ENCODE assay signal across 8 mouse cellular contexts in the genomic region with DNA sequence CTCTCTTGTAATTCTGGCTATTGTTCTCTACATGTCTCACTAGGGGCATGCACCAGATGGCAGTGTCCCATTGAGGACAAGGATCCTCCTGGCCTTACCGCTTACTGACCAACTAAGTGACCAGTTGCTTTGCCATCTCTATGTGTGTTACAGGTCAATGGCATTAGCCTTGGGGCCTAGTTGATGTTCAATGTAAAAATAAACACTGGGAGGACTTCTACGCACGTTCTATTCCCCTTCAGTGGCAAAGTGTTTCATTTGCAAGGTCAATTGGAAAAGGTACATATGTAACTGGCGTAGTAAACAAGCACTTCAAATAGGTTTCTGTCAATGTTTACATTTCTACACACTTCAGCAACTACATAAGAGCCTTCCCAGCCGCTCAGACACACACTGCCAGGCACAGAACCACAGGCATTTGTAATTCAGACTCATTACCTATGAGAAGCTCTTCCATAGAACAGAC.
DNase-seq lines count a peak whose midpoint lies in the region; ATAC-seq and TF ChIP-seq lines count a peak whose summit lies in the region.
"Had no signal": no experiment of that assay in that cellular context is flagged by ENCODE, and none has a peak within 500 bp of the region (broad histone marks: within the 10 kb centered on the region; RNA-seq: fewer than 3 reads in every experiment).

No protein-coding gene starts in this region.

- H3K9me3 ChIP-seq in liver, embryonic 14.5 days (ENCODE audit: control insufficient read depth, low read length): no peaks in the 10 kb centered on the region
- H3K9me3 ChIP-seq in liver, embryonic 11.5 days (ENCODE audit: control insufficient read depth, low read length): no peaks in the 10 kb centered on the region; the same call in 1 of the 2 replicates
- no peaks in the 10 kb centered on the region for H3K9me3 ChIP-seq in stomach, embryonic 15.5 days
- H3K9me3 ChIP-seq in hindbrain, embryonic 16.5 days (ENCODE audit: control insufficient read depth, low read length): no peaks in the 10 kb centered on the region
- H3K9me3 ChIP-seq: lung, embryonic 15.5 days had no signal

- ATAC-seq in liver, embryonic 14.5 days (ENCODE audit: insufficient read depth): no peak
- ATAC-seq in liver, embryonic 11.5 days (replicated peaks; ENCODE audit: low FRiP score): no peak
- ATAC-seq in stomach, embryonic 15.5 days (ENCODE audit: insufficient read depth, low FRiP score, low read depth): peak; percentile 59; the same call in 1 of the 2 replicates
- no peak for ATAC-seq in hindbrain, embryonic 16.5 days

- no peak overlapping the region for H3K4me3 ChIP-seq in liver, embryonic 14.5 days (ENCODE audit: insufficient read depth in 1 of 2, low read depth in 2 of 2, low read length in 2 of 2)
- H3K4me3 ChIP-seq in liver, embryonic 11.5 days (ENCODE audit: low read depth, low read length): no peak overlapping the region
- H3K4me3 ChIP-seq in stomach, embryonic 15.5 days (replicated peaks): no peak overlapping the region
- no peak overlapping the region for H3K4me3 ChIP-seq in hindbrain, embryonic 16.5 days (ENCODE audit: low read length)
- H3K4me3 ChIP-seq: lung, embryonic 15.5 days had no signal

- no peaks in the 10 kb centered on the region for H3K4me1 ChIP-seq in liver, embryonic 14.5 days (replicated peaks; ENCODE audit: control insufficient read depth in 2 of 2, insufficient read depth in 2 of 2, low read length in 1 of 2)
- no peaks in the 10 kb centered on the region for H3K4me1 ChIP-seq in liver, embryonic 11.5 days (replicated peaks; ENCODE audit: control insufficient read depth, insufficient read depth, low read length)
- no peaks in the 10 kb centered on the region for H3K4me1 ChIP-seq in stomach, embryonic 15.5 days
- H3K4me1 ChIP-seq in hindbrain, embryonic 16.5 days (ENCODE audit: control insufficient read depth, insufficient read depth, low read depth, low read length): no peaks in the 10 kb centered on the region
- H3K4me1 ChIP-seq: lung, embryonic 15.5 days had no signal

- H3K36me3 ChIP-seq in liver, embryonic 14.5 days (replicated peaks; ENCODE audit: control insufficient read depth, insufficient read depth, low read depth): no peaks in the 10 kb centered on the region
- H3K36me3 ChIP-seq in liver, embryonic 11.5 days (ENCODE audit: control insufficient read depth, insufficient read depth, low read length): no peaks in the 10 kb centered on the region
- H3K36me3 ChIP-seq in stomach, embryonic 15.5 days: no peaks in the 10 kb centered on the region
- H3K36me3 ChIP-seq in hindbrain, embryonic 16.5 days (ENCODE audit: control insufficient read depth, insufficient read depth, low read length): no peaks in the 10 kb centered on the region
- H3K36me3 ChIP-seq: lung, embryonic 15.5 days had no signal

- H3K27me3 ChIP-seq in liver, embryonic 14.5 days (ENCODE audit: control insufficient read depth, insufficient read depth, low read length): no peaks in the 10 kb centered on the region
- no peaks in the 10 kb centered on the region for H3K27me3 ChIP-seq in liver, embryonic 11.5 days (replicated peaks; ENCODE audit: control insufficient read depth, insufficient read depth, low read length)
- no peaks in the 10 kb centered on the region for H3K27me3 ChIP-seq in stomach, embryonic 15.5 days (replicated peaks)
- no peaks in the 10 kb centered on the region for H3K27me3 ChIP-seq in hindbrain, embryonic 16.5 days (replicated peaks; ENCODE audit: control insufficient read depth, insufficient read depth, low read length)

- H3K9ac ChIP-seq in liver, embryonic 14.5 days (replicated peaks): no peak overlapping the region
- H3K9ac ChIP-seq in liver, embryonic 11.5 days (ENCODE audit: low read depth, low read length): no peak overlapping the region
- no peak overlapping the region for H3K9ac ChIP-seq in stomach, embryonic 15.5 days
- no peak overlapping the region for H3K9ac ChIP-seq in hindbrain, embryonic 16.5 days (ENCODE audit: low read depth, low read length)
- H3K9ac ChIP-seq: lung, embryonic 15.5 days had no signal

- 47% methylated on average over 5 of the region's 5 CpGs for WGBS in liver, embryonic 14.5 days (ENCODE audit: insufficient replicate concordance)
- WGBS in liver, embryonic 11.5 days: 73% methylated on average over 5 of the region's 5 CpGs
- 58% methylated on average over 5 of the region's 5 CpGs for WGBS in stomach, embryonic 15.5 days
- 84% methylated on average over 5 of the region's 5 CpGs for WGBS in hindbrain, embryonic 16.5 days

- H3K4me2 ChIP-seq in liver, embryonic 14.5 days (ENCODE audit: low read depth): no peak overlapping the region
- no peak overlapping the region for H3K4me2 ChIP-seq in liver, embryonic 11.5 days
- H3K4me2 ChIP-seq in stomach, embryonic 15.5 days: no peak overlapping the region
- H3K4me2 ChIP-seq in hindbrain, embryonic 16.5 days (ENCODE audit: low read length): no peak overlapping the region
- H3K4me2 ChIP-seq: lung, embryonic 15.5 days had no signal

- H3K27ac ChIP-seq in liver, embryonic 14.5 days: no peak overlapping the region
- no peak overlapping the region for H3K27ac ChIP-seq in liver, embryonic 11.5 days (ENCODE audit: low read depth, low read length)
- no peak overlapping the region for H3K27ac ChIP-seq in stomach, embryonic 15.5 days
- H3K27ac ChIP-seq in hindbrain, embryonic 16.5 days (ENCODE audit: low read depth, low read length): no peak overlapping the region
- H3K27ac ChIP-seq: lung, embryonic 15.5 days had no signal

- TF ChIP-seq EP300 in liver, embryonic 14.5 days (IDR thresholded peaks at IDR 0.05; ENCODE audit: low read depth): no peak

- peak; percentile 33; the same call in 1 of the 2 replicates for TF ChIP-seq CTCF in liver, embryonic 14.5 days (IDR thresholded peaks at IDR 0.05; ENCODE audit: low read depth)

- no peak for DNase-seq in liver, embryonic 14.5 days (ENCODE audit: low read depth in 3 of 3, low spot score in 3 of 3)
- DNase-seq in liver, embryonic 11.5 days (ENCODE audit: low spot score): no peak
- DNase-seq in heart, adult 9 months (ENCODE audit: low spot score in 2 of 2): peak; percentile 5 to 26
- DNase-seq in kidney, postnatal 14 days: peak; percentile 72
- DNase-seq in frontal cortex, adult 2 months (ENCODE audit: extremely low spot score in 1 of 2, low spot score in 1 of 2): no peak

Comparison
In these comparisons a context has a peak if more than half of its experiments do, and no peak if none do; other contexts are left out.
1. DNase-seq: peak in heart, adult 9 months (2 of 2) and kidney, postnatal 14 days (single experiment); none in liver, embryonic 14.5 days (0 of 3), liver, embryonic 11.5 days (single experiment) and frontal cortex, adult 2 months (0 of 2).